Mouse (Mus musculus) thymus, adult 2 months (tissue): ENCODE data around the gene Slc2a4. TPM values are rescaled to one million over a fixed set of nuclear protein-coding genes. Genes with fewer than 3 reads are reported as not detected.
A peak's percentile ranks its signal among the peaks of the same experiment; 100 is the strongest.

Experiments used
- DNase-seq: peaks from one replicate; pipeline ENCODE4 v3.0.0; 2021
- H3K27ac ChIP-seq: fragments of 200-500 bp; 2 replicates; pipeline ENCODE4 v1.5.1; 2012; ENCODE audit warnings: low read length, control low read depth; ENCODE audit not compliant: control insufficient read depth, insufficient read depth
- H3K27me3 ChIP-seq: fragments of 200-500 bp; 2 replicates; pipeline ENCODE4 v1.6.1; 2012; ENCODE audit warnings: mild to moderate bottlenecking, low read length, moderate library complexity, mixed read lengths; ENCODE audit not compliant: control insufficient read depth, insufficient read depth
- H3K36me3 ChIP-seq: fragments of 200-500 bp; 2 replicates; pipeline ENCODE4 v1.6.1; 2012; ENCODE audit warnings: mild to moderate bottlenecking, low read length, moderate library complexity; ENCODE audit not compliant: control insufficient read depth, insufficient read depth
- H3K4me1 ChIP-seq: fragments of 200-500 bp; replicated peaks from 2 replicates; pipeline ENCODE4 v1.6.1; 2012; ENCODE audit warnings: low read length; ENCODE audit not compliant: control insufficient read depth, insufficient read depth
- H3K4me3 ChIP-seq: fragments of 200-500 bp; 2 replicates; pipeline ENCODE4 v1.5.1; 2012; ENCODE audit warnings: mild to moderate bottlenecking, low read length, control low read depth, moderate library complexity; ENCODE audit not compliant: control insufficient read depth, insufficient read depth
- CTCF ChIP-seq: fragments of 200-500 bp; IDR thresholded peaks from 2 replicates; pipeline ENCODE4 v1.5.1; 2012; ENCODE audit warnings: mild to moderate bottlenecking, control low read depth, low read length, moderate library complexity, borderline replicate concordance; ENCODE audit not compliant: control insufficient read depth, poor library complexity, insufficient read depth; ENCODE audit errors: extremely low read depth
- POLR2A ChIP-seq: fragments of 200-500 bp; IDR thresholded peaks from 2 replicates; pipeline ENCODE4 v1.6.1; 2012; ENCODE audit warnings: mild to moderate bottlenecking, low read length, control low read depth, moderate library complexity; ENCODE audit not compliant: control insufficient read depth, poor library complexity, insufficient read depth; ENCODE audit errors: extremely low read depth
- WGBS: fragments of 180-500 bp; shearing (Covaris S2); methylation state at CpG from one replicate; pipeline ENCODE4 v1.1.7; 2018; 5-methylcytosine and 5-hydroxymethylcytosine counted together
- polyA plus RNA-seq: library from polyadenylated mRNA; depleted of rRNA; stranded (reverse); fragments of >200 nt; gene quantifications from 2 replicates; pipeline ENCODE4 v1.2.3, GENCODE M21; 2012; rRNA removed

The Slc2a4 gene
- polyA plus RNA-seq, 1 experiment, result 58.9 TPM

DNA sequence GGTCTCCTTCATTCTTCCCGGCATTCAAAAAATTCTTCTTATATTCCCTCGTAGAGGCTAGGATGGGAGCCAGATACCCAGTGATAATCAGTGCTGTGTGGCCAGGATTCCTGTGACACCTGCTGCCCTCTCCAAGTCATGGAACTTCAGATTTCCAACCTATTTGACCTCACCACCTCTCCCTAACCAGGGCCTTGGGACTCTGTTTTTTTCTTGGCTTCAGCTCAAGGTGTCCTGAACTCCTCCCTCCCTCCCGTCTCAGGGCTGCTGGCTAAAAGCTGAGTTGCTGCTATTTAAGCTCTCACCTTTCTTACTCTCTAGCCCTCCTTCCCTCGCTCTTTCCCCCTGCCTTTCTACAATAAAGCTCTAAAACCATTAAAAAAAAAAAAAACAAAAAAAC is 48.1 kb downstream of the Slc2a4 start:
- 27% methylated on average over 4 of the region's 4 CpGs for WGBS
- Histone ChIP-seq H3K27ac (peak overlapping the region; percentile 74), H3K4me3 (peak overlapping the region; percentile 23), H3K27me3 (no peaks in the 10 kb centered on the region), H3K4me1 (peaks cover 24% of the 10 kb centered on the region), H3K36me3 (peaks cover 8% of the 10 kb centered on the region; the same call in 1 of the 2 replicates)
- no peak for DNase-seq
- TF ChIP-seq POLR2A (no peak), CTCF (no peak)

DNA sequence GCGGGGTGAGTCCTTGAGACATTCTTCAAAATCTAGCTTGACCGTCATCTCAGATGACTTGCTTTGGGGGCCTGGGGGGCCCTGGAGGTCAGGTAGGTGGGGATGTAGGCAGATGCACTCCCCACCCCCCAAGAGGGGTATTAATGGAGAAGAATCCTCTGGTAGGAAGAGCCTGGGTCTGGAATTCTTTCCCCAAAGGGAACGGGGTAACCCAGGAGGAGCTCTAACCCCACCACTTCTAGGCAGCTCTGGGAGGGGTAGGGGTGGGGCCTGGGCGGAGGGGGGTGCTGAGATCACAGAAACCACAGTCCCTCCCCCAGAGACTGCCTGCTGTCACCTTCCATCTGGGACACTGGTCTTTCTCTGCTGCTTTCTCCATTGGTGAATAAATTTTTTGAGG is 52.7 kb downstream of the Slc2a4 start, which contains the start of gene Acap1:
Gene Acap1, minus strand, starts transcription at position 249 of the 400 bp plus-strand sequence.
- peak within 1 kb of the TSS; percentile 69 for H3K4me3 ChIP-seq
- H3K27me3 ChIP-seq, result no peaks in the 10 kb centered on the region
- 1% methylated on average over 4 of the region's 4 CpGs for WGBS
- H3K4me1 ChIP-seq, result peaks cover 38% of the 10 kb centered on the region
- peaks cover 7% of the 10 kb centered on the region for H3K36me3 ChIP-seq
- H3K27ac ChIP-seq, result peak within 1 kb of the TSS; percentile 100
- DNase-seq, result peak; percentile 75
- peak; percentile 69 for TF ChIP-seq POLR2A
- no peak for TF ChIP-seq CTCF

DNA sequence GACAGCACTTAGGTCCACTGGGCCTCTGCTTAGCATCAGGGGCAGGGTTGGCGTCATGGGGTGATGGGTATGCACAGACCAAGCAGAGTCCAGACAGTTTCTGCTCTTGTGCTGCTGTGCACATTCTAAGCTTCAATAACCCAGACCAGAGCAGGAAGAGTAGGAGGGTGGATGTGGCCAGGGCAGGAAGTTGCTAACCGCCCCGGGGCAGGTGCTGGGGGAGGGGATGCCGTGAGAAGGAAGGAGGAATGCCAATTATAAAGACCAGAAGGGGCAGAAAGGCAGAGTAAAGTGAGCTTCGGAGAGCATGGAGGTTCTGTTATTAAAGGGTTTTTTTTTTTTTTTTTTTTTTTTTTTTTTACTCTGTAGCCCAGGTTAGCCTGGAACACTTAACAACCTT is 53.3 kb downstream of the Slc2a4 start:
- Histone ChIP-seq H3K4me3 (peak overlapping the region; percentile 69), H3K36me3 (peaks cover 13% of the 10 kb centered on the region), H3K27ac (peak overlapping the region; percentile 100), H3K4me1 (peaks cover 35% of the 10 kb centered on the region), H3K27me3 (no peaks in the 10 kb centered on the region)
- peak; percentile 91 for DNase-seq
- WGBS, result 3% methylated on average over 5 of the region's 5 CpGs
- TF ChIP-seq CTCF, result no peak
- TF ChIP-seq POLR2A, result 0 out of 2 replicates have a peak, but pooled peaks have one; percentile 9

Other genes starting within 250 kb of the Slc2a4 start
- 113 and 125 TPM in 2 replicates for gene Polr2a, start 189.6 kb downstream of the Slc2a4 start, polyA plus RNA-seq
- 0.08 and 0.29 TPM in 2 replicates for gene Slc35g3, start 186.2 kb downstream of the Slc2a4 start, polyA plus RNA-seq
- 32.2 and 35.6 TPM in 2 replicates for gene Zbtb4, start 182.3 kb downstream of the Slc2a4 start, polyA plus RNA-seq
- gene Chrnb1, start 152.2 kb downstream of the Slc2a4 start, polyA plus RNA-seq, result 12.9 and 15.7 TPM in 2 replicates
- gene Fgf11, start 146.3 kb downstream of the Slc2a4 start, polyA plus RNA-seq, result 1.7 and 2.4 TPM in 2 replicates
- gene Tmem102, start 142.6 kb downstream of the Slc2a4 start, polyA plus RNA-seq, result 4.7 and 5.1 TPM in 2 replicates
- 0.05 TPM in 1 of 2 replicates, not detected in the other for gene Gm39566, start 132.9 kb downstream of the Slc2a4 start, polyA plus RNA-seq
- gene Spem2, start 129.7 kb downstream of the Slc2a4 start, polyA plus RNA-seq, result 0.22 TPM in 1 of 2 replicates, not detected in the other
- gene Spem1, start 126.0 kb downstream of the Slc2a4 start, polyA plus RNA-seq, result 0.20 and 0.61 TPM in 2 replicates
- gene Nlgn2, start 110.4 kb downstream of the Slc2a4 start, polyA plus RNA-seq, result 14.4 and 15.3 TPM in 2 replicates
- gene Tmem256, start 109.7 kb downstream of the Slc2a4 start, polyA plus RNA-seq, result 160 and 224 TPM in 2 replicates
- 132 and 142 TPM in 2 replicates for gene Plscr3, start 101.8 kb downstream of the Slc2a4 start, polyA plus RNA-seq
- gene Tnk1, start 89.5 kb downstream of the Slc2a4 start, polyA plus RNA-seq, result 2.6 and 3.1 TPM in 2 replicates
- gene Tmem95, start 70.2 kb downstream of the Slc2a4 start, polyA plus RNA-seq, result not detected in 2 replicates
- gene Kctd11, start 66.8 kb downstream of the Slc2a4 start, polyA plus RNA-seq, result 6.2 and 8.0 TPM in 2 replicates
- 405 and 462 TPM in 2 replicates for gene Acap1, start 52.6 kb downstream of the Slc2a4 start, polyA plus RNA-seq
- 7.1 and 10.2 TPM in 2 replicates for gene 2810408A11Rik, start 47.2 kb downstream of the Slc2a4 start, polyA plus RNA-seq
- 85.3 and 90.7 TPM in 2 replicates for gene Neurl4, start 47.1 kb downstream of the Slc2a4 start, polyA plus RNA-seq
- gene Gps2, start 34.3 kb downstream of the Slc2a4 start, polyA plus RNA-seq, result 236 and 272 TPM in 2 replicates
- 618 and 719 TPM in 2 replicates for gene Eif5a, start 26.2 kb downstream of the Slc2a4 start, polyA plus RNA-seq
- 20.0 and 49.6 TPM in 2 replicates for gene Ybx2, start 12.4 kb downstream of the Slc2a4 start, polyA plus RNA-seq
- 6.0 and 6.5 TPM in 2 replicates for gene Cldn7, start 16.6 kb upstream of the Slc2a4 start, polyA plus RNA-seq
- 133 and 148 TPM in 2 replicates for gene Ctdnep1, start 33.0 kb upstream of the Slc2a4 start, polyA plus RNA-seq
- gene Elp5, start 34.3 kb upstream of the Slc2a4 start, polyA plus RNA-seq, result 69.4 and 75.3 TPM in 2 replicates
- 270 and 395 TPM in 2 replicates for gene Gabarap, start 43.0 kb upstream of the Slc2a4 start, polyA plus RNA-seq
- gene Phf23, start 47.6 kb upstream of the Slc2a4 start, polyA plus RNA-seq, result 36.5 and 43.4 TPM in 2 replicates
- gene Dvl2, start 52.4 kb upstream of the Slc2a4 start, polyA plus RNA-seq, result 52.4 and 55.7 TPM in 2 replicates
- 88.5 and 110 TPM in 2 replicates for gene Acadvl, start 67.2 kb upstream of the Slc2a4 start, polyA plus RNA-seq
- 71.7 and 72.1 TPM in 2 replicates for gene Dlg4, start 68.8 kb upstream of the Slc2a4 start, polyA plus RNA-seq
- 1.3 TPM in 1 of 2 replicates, not detected in the other for gene Asgr1, start 105.9 kb upstream of the Slc2a4 start, polyA plus RNA-seq
- 0.65 and 1.2 TPM in 2 replicates for gene Asgr2, start 144.5 kb upstream of the Slc2a4 start, polyA plus RNA-seq
- 6.4 and 6.8 TPM in 2 replicates for gene Mgl2, start 182.1 kb upstream of the Slc2a4 start, polyA plus RNA-seq
- 4.1 and 4.6 TPM in 2 replicates for gene Clec10a, start 208.0 kb upstream of the Slc2a4 start, polyA plus RNA-seq